Mouse (Mus musculus): ENCODE data around the gene Bola1.
"Not testable (repeated sequence)": the region's sequence is repeated elsewhere in the genome, so short reads cannot be mapped to it uniquely, and the experiment has no call there.

Gene Bola1

DNA sequence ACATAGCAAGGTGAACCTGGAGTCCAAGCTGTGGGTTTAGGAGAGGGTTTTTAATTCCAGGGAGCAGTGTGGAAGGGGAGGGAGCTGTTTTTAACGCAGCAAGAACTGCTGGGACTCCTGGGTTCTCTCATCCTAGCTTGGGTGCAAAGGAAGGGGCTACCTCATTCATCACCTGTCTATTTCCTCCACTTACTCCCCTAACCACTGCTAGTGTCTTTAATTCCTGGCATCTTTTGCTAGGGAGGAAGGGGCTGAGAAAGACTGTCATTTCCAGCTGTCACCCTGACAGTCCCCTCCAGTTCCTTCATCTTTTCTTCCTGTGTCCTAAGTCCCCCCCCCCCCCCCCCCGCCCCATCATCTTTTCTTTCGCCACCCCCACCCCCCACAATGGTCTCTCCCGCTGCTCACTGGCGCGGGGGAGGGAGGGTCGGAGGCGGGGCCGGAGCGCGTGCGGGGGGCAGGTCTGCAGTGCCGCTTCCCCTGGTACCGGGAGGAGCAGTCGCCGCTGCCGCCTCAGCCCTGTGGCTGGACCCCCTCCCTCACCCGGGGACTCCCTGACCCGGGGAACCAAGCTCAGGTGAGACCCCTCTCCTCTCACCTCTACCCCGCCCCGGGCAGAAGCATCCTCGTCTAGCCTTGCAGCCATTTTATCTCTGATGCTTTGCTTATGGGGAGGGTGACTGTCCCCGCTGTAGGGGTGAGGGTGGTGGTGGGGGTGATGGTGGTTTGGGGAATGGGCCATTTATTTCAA lies 38.6 kb downstream of the Bola1 start, which contains the start of gene Sv2a:
Sv2a (plus strand) TSS at position 425 of the 751 bp plus-strand sequence.
- DNase-seq (ENCODE audit: low spot score): no peak

GRCm38 (mm10) chr3:96179531-96179930 lies 40.0 kb downstream of the Bola1 start:
- no peak for DNase-seq (ENCODE audit: low spot score)

DNA sequence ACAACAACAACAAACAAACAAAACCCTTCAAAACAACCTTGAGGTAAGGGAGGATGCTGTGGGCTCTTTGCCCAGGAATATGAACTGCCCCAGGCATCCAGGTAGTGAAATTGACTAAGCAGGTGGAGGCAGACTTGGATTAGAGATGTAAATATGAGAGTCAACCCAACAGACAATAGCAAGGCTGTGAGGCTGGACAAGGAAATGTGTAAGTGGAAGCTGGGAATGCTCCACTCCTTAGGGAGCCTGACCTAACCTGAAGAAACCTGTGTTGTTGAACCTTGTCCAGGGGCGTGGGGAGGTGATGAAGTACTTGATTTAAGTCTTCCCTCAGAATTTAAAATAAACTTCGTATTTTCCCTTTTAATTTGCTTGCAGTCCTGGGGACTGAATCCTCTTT lies 40.6 kb downstream of the Bola1 start:
- no peak for DNase-seq (ENCODE audit: low spot score)

- no peak for DNase-seq (ENCODE audit: low spot score)
Measured at GRCm38 (mm10) chr3:96178427-96178826, 41.1 kb downstream of the Bola1 start.

- no peak for DNase-seq (ENCODE audit: low spot score)
Measured at GRCm38 (mm10) chr3:96175251-96175650, 44.3 kb downstream of the Bola1 start.

DNA sequence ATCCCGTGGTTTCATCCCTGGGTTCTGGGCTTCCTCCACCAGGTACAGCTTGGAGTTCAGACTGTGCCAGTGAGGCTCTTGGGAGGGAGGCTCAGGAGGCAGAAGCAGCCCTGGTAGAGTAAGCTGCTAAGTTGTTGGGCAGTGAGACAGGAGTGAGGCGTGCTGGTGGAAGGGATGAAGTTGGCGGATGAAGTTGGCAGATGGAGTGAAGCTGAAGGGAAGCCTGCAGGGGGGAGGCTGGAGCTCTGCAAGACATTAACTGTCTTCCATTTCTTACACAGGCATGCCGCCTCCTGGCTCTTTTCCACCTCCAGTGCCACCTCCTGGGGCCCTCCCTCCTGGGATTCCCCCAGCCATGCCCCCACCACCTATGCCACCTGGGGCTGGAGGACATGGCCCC lies 45.5 kb downstream of the Bola1 start:
- not testable (repeated sequence) for DNase-seq (ENCODE audit: low spot score)

GRCm38 (mm10) chr3:96173185-96173584 lies 46.3 kb downstream of the Bola1 start:
- DNase-seq (ENCODE audit: low spot score): no peak

- peak; percentile 73 for DNase-seq (ENCODE audit: low spot score)
Measured at GRCm38 (mm10) chr3:96172197-96173178, 47.0 kb downstream of the Bola1 start, which contains the start of gene Sf3b4. Gene Sf3b4 (plus strand): TSS chr3:96172332.

- DNase-seq (ENCODE audit: low spot score): no peak
Measured at GRCm38 (mm10) chr3:96171583-96172196, 47.8 kb downstream of the Bola1 start.

- DNase-seq (ENCODE audit: low spot score): no peak
Measured at GRCm38 (mm10) chr3:96170976-96171545, 48.4 kb downstream of the Bola1 start.

DNA sequence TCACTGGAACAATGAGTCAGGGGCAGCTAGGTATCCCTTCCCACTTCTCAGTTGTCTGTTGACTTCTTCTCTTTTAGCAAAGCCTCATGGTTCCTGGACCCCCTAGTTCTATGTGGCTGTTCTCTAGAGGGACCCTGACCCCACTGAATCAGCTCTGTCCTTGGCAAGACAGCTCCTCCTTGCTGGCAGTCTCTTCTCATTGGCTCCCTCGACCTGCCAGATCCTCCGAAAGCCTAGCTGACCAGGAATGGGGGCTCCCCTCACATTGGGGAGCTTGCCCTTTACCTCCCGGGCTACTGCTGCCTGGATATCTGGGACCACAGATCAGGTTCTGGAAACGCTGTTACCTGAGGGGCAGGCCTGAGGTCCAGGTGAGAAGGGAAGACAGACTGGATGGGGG lies 49.2 kb downstream of the Bola1 start:
- no peak for DNase-seq (ENCODE audit: low spot score)

GRCm38 (mm10) chr3:96168466-96169158 lies 50.9 kb downstream of the Bola1 start:
- no peak for DNase-seq (ENCODE audit: low spot score)

GRCm38 (mm10) chr3:96163040-96163439 lies 56.5 kb downstream of the Bola1 start:
- no peak for DNase-seq (ENCODE audit: low spot score)

DNA sequence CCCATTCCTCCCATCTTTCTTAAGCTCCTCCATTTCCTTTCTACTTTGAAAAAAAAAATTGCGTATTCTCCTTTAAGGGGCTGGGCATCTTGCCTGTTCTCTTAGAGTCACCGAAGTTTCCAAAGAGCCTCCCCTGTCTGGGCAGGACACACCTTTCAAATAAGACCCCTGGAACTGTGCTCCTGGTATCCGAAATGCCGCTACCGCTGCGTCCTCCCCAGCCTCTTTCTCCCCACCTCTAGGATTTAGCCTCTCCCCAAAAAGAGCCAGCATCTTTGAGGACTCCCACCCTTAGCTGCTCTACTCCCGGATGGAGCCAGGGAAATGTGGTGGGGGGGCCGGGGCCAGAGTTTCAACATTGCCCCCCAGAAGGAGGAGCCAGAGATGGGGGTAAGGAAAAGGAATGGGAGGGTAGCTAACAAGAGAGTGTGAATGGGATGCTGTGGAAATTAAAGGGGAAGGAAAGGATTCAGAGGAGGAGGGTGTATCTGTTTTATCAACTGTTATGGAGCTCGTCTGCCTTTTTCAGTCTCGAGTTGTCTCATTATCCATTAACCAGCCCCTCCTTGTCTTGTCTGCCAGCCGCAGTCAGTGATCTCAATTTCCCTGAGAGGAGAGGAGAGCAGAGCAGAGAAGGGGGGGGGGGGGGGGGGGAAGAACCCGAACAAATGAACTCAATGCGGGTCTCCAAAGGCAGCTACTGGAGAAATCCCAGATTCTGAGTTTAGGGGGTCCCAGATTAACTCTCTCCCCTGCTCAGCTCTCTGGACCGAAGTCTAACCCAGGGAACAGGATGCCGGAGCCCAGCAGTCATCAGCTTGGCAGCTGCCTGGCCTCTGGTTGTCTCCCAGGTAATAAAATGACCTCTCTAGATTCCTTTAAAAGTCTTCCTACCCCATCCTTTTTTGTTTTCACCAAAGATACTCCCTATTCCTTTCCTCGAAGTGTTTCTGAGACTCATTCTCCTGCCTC lies 57.4 kb downstream of the Bola1 start, which contains the start of gene Mtmr11:
Mtmr11 (plus strand) TSS at position 136 of the 972 bp plus-strand sequence.
- no peak for DNase-seq (ENCODE audit: low spot score)

DNA sequence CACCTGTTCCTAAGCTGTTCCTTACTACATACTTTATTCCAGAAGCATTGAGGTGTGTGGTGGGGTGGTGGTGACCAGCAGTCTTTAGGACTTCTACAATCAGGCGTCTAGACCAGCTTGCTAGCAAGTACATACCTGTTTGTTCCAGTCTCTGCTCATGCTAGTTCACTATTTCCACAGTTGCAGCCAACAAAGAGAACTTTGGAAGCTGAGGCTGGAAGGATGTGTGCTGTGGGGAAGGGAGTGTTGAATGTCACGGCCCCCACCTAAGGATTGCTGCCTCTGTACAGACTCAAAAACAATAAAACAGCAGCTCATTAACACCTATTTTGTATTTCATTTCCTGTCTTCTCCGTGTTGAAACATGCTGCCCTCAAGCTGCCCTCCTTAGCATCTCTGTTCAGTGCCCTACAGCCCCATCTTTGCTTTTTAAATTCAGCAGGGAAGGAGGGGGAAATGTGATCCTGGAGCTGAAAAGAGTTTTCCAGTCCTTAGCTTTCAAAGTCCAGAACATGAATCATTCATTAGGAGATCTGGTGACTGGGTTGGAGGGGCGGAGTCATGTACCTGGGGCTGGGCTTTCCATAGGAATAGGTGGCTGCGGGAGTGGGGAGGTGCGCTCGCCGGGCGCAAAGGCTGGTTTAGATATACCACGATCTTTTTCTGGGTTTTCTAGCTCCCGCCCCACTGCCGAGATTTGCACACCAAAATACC lies 58.5 kb downstream of the Bola1 start:
- DNase-seq (ENCODE audit: low spot score): peak; percentile 50

- DNase-seq (ENCODE audit: low spot score): peak; percentile 78
Measured at GRCm38 (mm10) chr3:96160222-96160802, 59.2 kb downstream of the Bola1 start.

DNA sequence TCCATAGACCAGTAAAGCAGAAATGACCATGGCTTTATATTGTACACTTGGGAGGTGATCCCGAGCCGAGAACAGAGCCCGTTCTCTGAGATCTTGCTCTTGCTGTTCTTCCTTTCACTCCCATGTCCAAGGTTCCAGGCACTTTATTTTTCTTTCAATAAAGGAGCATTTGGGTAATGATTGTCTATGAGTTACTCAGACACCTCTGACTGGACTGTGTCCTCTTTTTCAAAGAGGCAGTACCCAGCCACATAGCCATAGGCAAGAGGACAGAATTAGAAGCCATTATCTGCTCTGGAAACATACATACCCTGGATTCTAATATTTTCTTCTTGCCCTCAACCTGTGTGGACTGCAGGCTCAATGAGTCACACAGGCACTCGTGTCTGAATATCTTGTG lies 59.7 kb downstream of the Bola1 start:
- DNase-seq (ENCODE audit: low spot score): no peak

DNA sequence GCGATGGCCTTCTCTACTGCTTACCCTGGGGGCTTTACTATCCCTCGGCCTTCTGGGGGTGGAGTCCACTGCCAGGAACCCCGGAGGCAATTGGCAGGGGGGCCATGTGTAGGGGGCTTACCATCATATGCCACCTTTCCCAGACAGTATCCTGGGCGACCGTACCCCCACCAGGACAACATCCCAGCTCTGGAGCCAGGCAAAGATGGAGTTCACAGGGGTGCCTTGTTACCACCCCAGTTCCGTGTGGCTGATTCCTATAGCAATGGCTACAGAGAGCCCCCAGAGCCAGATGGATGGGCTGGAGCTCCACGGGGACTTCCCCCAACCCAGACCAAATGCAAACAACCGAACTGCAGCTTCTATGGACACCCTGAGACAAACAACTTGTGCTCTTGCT lies 64.0 kb downstream of the Bola1 start:
- DNase-seq (ENCODE audit: low spot score): no peak

DNA sequence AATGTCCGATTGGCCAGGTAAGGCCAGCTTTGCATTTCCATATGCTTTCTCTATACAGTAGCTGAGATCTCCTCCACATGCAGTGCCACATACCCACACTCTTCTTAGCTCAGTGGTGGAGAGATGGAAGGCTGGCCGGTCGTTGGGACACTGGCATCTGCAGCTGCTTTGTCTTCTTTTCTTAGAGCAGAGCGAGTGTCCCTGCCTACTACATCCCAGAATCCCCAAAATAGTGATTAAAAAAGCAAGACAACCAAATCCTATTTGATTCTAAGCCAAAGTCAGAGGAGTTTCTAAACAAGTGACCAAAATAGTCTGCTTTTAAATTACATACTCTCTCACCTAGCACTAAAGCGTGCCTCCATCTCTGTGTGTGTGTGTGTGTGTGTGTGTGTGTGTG lies 66.9 kb downstream of the Bola1 start:
- DNase-seq (ENCODE audit: low spot score): no peak
